Mouse (Mus musculus) ES-CJ7 (cell line): Measurements from ENCODE around the gene Stom.

Source experiments
- DNase-seq: peaks from one replicate; pipeline ENCODE4 v3.0.0; 2011; ENCODE audit warnings: low read depth, low spot score

Gene Stom

GRCm38 (mm10) chr2:35320399-35320798 lies 16.4 kb downstream of the Stom start:
- no peak for DNase-seq

GRCm38 (mm10) chr2:35318405-35318804 lies 18.4 kb downstream of the Stom start:
- no peak for DNase-seq

GRCm38 (mm10) chr2:35317604-35318003 lies 19.2 kb downstream of the Stom start:
- DNase-seq, result no peak

- DNase-seq, result no peak
Measured at GRCm38 (mm10) chr2:35314300-35314699, 22.5 kb downstream of the Stom start.

- no peak for DNase-seq
Measured at GRCm38 (mm10) chr2:35309906-35310493, 26.8 kb downstream of the Stom start.

- no peak for DNase-seq
Measured at GRCm38 (mm10) chr2:35308166-35308565, 28.6 kb downstream of the Stom start.

GRCm38 (mm10) chr2:35302049-35302885 lies 34.5 kb downstream of the Stom start:
- no peak for DNase-seq

- DNase-seq, result no peak
Measured at GRCm38 (mm10) chr2:35299437-35299836, 37.3 kb downstream of the Stom start.

GRCm38 (mm10) chr2:35297703-35298332 lies 39.0 kb downstream of the Stom start:
- DNase-seq, result peak; percentile 77

- no peak for DNase-seq
Measured at GRCm38 (mm10) chr2:35293291-35293690, 43.5 kb downstream of the Stom start.

GRCm38 (mm10) chr2:35292700-35293099 lies 44.1 kb downstream of the Stom start:
- no peak for DNase-seq

GRCm38 (mm10) chr2:35291856-35292255 lies 44.9 kb downstream of the Stom start:
- DNase-seq, result peak; percentile 57

- DNase-seq, result peak; percentile 62
Measured at GRCm38 (mm10) chr2:35288758-35289635, 47.8 kb downstream of the Stom start.

GRCm38 (mm10) chr2:35287017-35287620 lies 49.7 kb downstream of the Stom start:
- DNase-seq, result no peak

- DNase-seq, result no peak
Measured at GRCm38 (mm10) chr2:35285209-35285608, 51.6 kb downstream of the Stom start.

GRCm38 (mm10) chr2:35283997-35284396 lies 52.8 kb downstream of the Stom start:
- no peak for DNase-seq

GRCm38 (mm10) chr2:35282214-35282613 lies 54.6 kb downstream of the Stom start:
- DNase-seq, result no peak

GRCm38 (mm10) chr2:35280001-35280400 lies 56.8 kb downstream of the Stom start:
- no peak for DNase-seq

- DNase-seq, result no peak
Measured at GRCm38 (mm10) chr2:35278371-35279210, 58.2 kb downstream of the Stom start.

- no peak for DNase-seq
Measured at GRCm38 (mm10) chr2:35277686-35278085, 59.1 kb downstream of the Stom start.
